Mouse (Mus musculus) gastrocnemius, postnatal 36 days (tissue): ENCODE data around the gene Frmd4a. TPM values are rescaled to one million over a fixed set of nuclear protein-coding genes. Genes with fewer than 3 reads are reported as not detected.

Source experiments
- DNase-seq, 2 experiments: peaks; one replicate each; pipeline ENCODE4 v3.0.0; 2022
- intact Hi-C: fragments of 180-260 bp; cut with DNase I; formaldehyde crosslinking; loops from one replicate; pipeline ENCODE4 v1.15.1; 2025
- total RNA-seq, 2 experiments: library from RNA; stranded (reverse); gene quantifications; 2 replicates each; pipeline ENCODE4 v1.2.3; 2021

Frmd4a gene
- total RNA-seq, 2 experiments from 2014 or later, result 3.9 to 4.0 TPM

DNA sequence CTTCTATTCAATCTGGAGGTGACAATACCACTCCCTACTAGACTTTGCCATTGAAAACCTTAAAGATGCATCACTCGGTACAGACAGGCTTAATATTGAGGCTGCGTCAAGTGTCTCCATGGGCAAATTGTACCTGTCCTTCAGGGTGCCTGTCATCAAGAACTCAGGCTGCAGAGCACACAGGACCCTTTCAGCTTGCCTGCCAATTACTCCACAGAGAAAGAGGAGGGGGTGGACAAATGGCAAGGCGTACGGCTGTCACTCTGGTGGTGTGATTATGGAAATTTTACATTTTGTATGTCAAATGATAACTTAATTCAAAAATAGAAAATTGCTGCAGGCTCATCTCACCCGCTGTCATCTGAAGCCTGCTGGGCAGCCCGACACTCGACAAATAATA, 353.0 kb downstream of the Frmd4a start:
- DNase-seq, result no peak
- intact Hi-C loops, result no loop called here

DNA sequence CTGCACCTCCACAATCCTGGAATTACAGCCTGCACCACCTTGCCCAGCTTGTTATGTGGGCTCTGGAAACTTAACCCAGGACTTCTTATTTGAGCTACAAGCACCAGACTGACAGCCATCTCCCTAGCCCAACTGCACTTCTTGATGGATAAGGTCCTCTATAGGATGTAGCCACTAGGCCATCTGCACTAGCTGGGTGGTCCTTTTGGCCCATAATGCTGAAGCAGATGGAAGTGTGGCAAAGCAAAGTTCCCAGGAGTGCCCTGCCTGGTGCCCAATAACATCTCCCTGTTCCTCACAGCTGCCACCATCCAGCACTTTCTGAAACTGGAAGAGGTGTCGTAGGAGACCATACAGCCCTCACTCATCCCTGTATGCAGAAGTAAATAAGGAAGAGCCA, 353.8 kb downstream of the Frmd4a start:
- intact Hi-C loops, result no loop called here
- DNase-seq, result no peak

DNA sequence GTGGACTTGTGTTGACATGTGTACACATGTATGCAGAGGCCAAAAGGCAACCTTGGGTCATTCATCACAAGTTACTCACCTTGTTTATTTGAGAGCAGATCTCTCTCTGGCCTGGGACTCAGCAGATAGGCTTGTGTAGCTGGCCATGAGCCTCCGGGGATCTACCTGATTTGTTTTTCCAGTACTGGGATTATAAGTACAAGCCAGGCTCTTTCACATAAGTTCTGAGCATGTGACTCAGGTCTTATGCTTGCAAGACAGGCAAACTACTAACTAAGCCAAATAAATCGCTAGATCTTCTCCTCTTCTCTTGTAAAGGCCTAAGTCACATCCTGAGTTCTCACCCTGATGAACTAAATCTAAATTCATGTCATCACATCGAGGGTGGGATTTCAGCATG, 361.3 kb downstream of the Frmd4a start:
- DNase-seq, result no peak
- intact Hi-C loops, result no loop called here

DNA sequence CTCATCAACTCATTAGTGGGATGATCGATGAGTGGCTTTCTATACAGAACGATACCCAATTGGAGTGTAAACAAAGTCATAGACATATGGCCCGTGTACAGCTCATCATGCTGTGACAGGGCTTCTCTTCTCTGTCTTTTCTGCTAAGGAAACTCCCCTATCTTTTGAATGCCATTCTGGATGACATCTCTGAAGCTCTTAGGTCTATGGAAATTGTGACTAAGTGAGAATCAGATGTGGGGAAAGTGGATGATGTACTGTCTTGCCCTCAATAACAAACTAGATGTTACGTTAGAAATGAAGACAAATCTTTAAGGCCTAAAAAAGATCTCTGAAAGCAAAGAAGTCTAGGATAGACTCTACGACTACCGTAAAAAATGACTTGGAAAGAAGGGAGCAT, 362.9 kb downstream of the Frmd4a start:
- no peak for DNase-seq
- intact Hi-C loops, result no loop called here

DNA sequence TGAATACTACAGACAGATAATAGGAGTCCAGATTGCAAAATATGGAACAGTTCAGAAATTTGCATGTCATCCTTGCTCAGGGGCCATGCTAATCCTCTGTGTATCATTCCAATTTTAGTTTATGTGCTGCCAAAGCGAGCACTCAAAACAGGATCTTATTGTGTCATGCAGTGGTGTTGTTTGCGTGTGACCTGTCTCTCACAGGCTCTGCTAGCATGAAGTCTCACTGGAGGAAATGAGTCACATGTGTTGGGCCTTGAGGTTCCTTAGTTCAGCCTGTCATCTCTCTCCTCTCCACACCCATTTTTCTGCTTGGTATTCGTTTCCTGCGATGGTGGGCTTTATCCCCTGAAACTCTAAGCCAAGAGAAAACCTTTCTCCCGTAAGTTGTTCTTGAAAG, 363.4 kb downstream of the Frmd4a start:
- intact Hi-C loops, result no loop called here
- no peak for DNase-seq

DNA sequence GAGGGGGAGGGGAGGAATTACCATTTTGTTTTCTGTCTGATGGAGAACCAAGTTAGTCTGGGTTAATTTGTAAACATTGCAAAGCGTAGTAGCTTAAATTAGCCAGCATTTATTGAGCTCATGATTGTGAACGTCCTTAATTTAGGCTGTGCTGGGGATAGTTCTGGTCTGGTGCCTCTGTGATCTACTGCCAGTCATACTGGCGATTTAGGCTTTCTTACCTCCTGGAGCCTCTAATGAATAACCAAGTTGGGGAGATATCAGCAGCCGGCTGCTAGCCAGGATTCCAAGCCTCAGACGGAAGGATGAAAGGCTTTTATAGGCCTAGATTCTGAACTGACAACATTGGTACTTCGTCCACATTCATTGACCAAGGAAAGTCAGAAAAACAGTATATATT, 369.0 kb downstream of the Frmd4a start:
- intact Hi-C loops, result no loop called here
- no peak for DNase-seq

DNA sequence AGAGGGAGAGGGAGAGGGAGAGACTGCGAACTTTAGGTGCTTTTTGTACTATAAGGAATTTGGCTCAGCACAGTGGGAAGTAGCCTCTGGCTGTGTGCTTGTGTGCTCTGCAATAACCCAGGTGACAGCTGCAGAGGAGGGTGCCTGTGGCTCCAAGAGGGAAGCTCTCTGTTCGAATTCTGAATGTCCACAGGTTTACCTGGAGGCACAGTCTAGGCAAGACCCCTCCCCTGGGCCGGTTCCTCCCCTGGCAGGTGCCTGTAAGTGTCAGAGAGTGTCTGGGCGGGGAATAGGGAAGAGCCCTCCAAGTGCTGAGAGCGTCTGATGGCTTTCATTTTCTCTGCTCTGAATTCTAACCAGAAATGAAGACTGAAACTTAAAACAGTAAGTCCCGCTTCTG, 371.8 kb downstream of the Frmd4a start:
- intact Hi-C loops, result no loop called here
- no peak for DNase-seq

DNA sequence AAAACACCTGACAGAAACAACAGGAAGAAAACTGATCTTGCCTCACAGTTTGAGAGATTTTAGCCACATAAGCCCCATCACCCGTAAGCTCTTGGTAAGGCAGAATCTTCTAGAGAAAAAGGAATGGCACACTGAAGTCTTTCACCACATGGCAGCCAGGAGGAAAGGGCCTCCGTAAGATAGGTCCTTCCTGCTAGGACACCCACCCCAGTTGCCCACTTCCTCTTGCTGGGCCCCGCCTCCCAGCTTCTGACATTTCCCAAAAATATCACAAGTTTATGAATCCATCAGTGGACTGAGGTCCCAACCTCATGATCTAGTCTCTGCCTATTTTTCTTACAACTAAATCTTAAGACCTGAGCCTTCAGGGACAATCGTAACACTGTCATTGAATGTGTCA, 373.6 kb downstream of the Frmd4a start:
- intact Hi-C loops, result no loop called here
- no peak for DNase-seq

DNA sequence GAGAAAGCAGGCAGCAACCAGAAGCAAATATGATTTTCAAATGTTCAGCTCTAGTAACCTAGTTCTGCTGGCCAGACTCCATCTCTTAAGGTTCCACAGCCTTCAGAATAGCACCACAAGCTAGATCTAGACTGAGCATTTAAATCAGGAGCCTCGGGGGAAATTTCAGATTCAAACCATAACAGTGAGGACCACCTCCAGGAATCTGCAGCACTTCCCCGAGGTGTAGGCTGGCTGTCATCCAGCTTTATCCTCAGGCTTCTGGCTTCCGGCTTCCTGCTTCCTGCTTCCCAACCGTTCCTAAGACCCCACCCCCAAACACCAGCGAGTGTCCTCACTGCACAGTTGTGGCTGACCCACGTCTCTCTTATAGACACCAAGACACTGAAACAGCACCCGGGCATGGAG, 374.2 kb downstream of the Frmd4a start:
- intact Hi-C loops, result no loop called here
- no peak for DNase-seq

DNA sequence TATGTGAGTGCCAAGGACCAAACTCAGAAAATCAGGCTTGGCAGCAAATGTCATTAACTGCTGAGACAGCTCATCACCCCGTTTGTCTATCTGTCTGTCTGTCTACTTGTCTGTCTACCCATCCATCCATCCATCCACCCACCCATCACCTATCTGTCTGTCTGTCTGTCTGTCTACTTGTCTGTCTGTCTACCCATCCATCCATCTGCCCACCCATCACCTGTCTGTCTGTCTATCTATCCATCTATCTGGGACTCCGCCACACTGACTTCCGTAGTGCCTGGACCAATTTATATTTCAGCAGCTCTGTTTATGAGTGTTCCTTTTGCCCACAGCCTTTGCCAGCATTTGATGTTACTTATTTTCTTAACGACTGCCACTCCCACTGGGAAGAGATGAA, 375.5 kb downstream of the Frmd4a start:
- intact Hi-C loops, result no loop called here
- DNase-seq, result no peak

DNA sequence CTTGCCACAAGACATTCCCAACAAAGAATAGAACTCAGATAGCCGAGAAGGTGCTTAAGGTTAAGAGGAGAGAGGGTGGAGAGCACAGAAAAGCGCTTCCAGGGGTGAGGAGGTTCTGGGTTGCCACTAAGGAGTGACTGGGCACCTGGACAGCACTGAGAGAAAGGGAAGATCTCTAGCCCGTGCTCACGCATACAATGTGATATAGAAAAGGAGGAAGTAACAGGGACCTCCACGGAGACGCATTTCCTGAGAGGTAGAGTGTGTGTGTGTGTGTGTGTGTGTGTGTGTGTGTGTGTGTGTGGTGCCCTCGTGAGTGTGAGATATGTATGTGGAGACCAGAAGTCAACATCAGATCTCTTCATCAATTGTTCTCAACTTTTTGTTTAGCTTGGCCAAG, 377.1 kb downstream of the Frmd4a start:
- intact Hi-C loops, result no loop called here
- no peak for DNase-seq

DNA sequence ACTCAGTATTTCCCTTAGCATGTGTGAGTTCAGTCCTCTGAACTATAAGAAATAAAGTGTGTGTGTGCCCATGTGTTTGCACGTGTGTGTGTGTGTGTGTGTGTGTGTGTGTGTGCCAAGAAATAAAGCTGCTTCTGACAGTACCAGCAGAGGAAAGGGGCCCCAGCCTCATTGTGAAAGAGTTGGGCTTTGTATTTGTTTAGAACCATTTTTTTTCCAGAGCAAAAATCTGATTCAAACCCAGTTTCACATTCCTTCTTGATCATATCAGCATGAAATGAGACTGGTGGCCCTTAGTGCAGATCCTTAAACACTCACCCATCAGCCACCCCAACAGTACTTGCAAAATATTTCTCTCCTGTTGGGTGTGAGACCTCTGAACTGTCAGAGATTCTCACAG, 382.2 kb downstream of the Frmd4a start:
- intact Hi-C loops, result no loop called here
- DNase-seq, result no peak

DNA sequence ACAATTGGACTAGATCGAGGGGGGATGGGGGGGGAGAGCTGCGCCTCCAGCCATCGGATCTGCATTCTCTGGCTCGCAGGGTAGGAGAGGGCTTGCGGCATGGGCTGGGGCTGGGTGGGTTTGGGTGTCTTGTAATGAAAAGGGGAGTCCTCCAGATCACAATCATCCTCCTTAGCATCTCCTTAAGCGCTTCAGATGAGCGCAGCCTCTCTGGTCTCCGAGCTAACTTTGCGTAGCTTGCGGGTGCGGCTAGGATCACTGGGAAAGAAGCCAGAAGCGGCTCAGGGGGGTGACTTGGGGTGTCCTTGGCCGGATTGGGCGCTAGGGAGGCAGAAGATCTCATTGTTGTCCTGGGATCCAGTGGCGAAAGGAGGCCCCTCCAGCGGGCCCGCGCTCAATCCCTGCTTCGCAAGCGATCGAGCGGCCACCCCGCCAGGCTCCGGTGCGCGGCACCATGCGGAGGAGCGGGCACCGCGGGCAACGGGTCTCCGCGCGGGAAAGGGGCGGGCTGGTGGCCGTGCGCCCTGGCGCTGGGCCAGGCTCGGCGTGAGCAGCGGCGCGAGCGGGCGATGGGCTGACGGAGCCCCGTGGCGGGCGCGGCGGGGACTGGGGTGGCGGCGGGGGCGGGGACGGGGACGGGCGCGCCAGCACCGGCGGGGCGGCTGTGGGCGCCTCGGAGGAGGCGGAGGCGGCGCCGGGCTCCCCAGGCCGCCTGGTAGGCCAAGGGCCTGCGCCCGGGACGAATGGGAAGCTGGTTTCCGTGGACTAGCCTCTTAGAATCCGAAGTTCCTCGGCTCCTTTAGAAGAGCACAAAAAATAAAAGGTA, 383.5 kb downstream of the Frmd4a start:
- DNase-seq, result peak; percentile 42 to 51
- intact Hi-C loops, result no loop called here

DNA sequence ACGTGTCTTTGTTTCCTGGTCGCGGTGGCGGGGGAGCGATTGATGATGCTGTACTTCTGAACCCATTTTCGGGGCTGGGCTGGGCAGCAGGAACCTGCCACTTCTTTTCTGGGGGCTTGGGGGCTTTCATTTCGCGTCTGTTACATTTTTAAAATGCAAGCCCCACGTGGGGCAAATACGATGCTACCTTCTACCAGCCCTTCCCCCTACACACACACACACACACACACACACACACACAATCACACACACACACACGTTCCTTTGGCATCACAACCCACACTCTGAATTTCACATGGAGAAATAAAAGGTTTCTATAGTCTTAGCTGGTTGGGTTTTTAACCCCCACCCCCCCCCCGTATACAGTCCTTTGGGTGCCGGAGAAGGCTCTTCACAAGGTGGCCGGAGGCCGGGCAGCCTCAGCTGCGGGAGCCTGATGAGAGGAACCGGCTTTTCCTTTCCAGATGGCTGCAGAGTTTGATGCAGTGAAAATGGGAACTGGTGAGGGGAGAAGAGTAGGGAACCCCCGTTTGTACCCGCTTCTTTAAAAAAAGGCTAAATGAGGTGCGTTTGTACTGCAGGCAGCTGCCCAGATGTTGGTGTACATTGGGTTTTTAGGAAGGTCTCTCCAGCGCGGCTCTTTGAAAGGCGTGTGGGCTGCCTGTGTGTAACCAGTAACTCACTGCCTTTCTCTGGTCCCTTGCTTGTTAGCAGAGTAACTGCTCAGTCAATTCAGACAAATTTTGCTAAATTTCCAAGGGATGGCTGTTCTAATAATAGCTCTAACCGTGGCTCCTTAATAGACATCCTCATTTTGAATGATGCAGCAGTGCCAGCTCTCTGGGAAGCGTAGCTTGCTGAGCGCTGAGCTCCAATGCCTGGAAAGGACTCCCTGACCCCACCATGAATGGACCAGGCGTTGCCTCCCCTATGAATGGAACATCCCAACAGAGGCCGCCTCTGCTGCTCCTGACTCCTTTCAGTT, 384.4 kb downstream of the Frmd4a start:
- DNase-seq, result no peak
- intact Hi-C loops, result no loop called here

DNA sequence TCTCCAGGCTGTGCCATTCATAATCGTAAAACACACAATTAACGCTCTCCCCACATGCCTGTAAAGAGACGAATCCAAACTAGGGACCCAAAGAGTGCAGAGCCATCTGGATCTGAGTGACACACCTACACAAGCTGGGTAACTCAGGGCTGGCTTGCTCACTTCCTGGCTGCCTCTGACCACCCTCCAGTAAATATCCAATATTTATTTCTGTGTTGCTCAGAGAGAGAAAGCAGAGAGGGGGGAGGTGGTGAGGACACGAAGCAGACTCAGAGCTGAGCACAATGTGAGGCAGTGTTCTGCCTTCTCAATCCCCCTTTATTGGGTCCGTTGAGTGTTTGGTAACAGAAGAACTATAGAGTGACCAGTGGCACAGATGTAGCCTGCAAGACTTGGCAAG, 389.5 kb downstream of the Frmd4a start:
- DNase-seq, result no peak
- intact Hi-C loops, result no loop called here

DNA sequence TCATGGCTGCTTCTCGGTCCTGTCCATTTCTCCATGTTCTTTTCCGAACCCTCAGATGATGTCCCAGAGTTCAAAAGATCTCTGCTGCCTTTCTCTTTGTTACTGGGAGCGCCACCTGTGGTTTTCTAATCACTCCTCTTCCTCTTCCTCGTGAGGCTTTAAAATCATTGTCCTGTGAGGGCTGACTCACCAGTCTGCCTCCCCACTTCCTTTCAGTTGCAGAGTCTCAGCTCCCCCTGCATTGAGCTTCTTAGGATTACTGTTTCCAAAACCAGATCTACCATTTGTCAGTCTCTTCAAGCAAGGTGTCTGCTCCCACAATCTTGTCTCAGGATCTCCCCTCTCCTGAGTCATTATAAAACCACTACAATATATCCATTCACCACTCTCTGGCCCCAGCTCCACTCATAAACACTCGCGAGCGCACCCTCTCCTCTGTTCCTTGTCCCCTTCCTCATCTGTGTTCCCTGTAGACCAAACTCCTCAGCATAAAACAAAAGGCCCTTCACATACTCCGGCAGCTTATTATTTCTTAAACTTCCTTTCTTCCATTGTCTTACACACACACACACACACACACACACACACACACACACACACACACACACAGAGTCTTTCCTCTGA, 392.4 kb downstream of the Frmd4a start:
- intact Hi-C loops, result no loop called here
- DNase-seq, result no peak

DNA sequence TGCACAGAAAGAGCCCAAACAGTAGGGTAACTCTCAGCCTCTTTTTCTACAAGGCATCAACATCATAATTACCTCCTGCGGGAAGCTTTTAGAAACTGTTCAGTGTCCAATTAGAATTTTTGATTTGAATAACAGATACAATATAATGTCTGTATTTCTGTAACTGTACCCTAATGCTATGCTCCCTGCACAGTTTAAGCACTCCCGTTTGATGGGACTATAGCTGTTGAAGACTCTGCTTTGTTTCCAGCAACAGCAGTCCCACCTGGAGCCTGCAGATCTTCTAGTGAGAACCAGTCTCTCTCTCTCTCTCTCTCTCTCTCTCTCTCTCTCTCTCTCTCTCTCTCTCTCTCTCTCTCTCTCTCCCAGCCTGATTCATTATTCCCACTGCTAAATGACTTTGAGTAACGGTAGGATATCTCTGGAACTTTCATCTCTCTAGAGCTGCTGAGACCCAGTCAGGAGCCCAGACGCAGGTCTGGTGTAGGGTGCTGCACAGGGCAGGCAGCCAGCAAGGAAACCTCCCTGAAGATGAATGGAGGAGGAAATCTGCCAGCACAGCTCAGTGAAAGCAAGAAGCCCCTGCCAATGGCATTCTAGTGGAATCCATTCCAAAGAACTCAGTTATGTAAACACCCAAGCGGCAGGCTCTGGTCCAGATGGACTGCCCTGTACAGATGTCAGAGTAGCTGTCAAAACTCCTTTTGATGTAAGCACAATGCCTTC, 395.5 kb downstream of the Frmd4a start:
- intact Hi-C loops, result no loop called here

DNA sequence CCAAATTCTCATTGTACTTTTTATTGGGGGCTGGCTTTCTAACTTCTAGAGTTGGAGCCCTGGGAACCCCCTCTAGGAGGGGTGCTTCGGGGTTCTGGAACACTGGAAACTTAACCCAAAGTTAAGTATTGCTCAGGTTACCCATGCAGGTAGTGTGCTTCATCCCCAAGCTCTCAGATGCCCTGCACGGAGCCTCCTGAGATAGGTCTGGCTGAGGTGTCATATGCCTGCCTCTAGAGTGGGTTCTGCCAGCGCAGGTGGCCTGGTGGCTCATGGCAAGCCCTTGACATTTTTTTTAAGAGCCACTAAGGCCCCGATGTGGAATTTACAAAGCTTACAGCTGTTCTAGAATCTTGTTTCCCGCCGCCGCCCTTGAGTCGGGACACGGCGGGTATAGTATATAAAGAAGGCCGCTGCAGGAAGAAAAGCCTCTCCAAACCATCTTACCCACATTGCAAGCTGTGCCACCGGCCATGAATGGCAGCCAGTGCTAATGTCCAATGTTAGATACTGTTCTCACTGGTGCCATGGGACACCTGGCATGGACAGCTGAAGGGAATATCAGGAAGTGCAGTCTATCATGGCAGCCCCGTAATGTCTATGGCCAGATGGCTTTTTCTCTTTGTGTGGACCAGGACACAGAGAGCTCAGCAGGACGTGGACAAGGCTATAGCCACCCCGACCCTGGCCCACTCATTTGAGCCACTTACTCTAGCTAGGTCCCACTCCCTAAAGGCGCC, 396.2 kb downstream of the Frmd4a start:
- intact Hi-C loops, result no loop called here
- no peak for DNase-seq

More for the DNA sequence above, 395.5 kb downstream of the Frmd4a start:
- no peak for DNase-seq

DNA sequence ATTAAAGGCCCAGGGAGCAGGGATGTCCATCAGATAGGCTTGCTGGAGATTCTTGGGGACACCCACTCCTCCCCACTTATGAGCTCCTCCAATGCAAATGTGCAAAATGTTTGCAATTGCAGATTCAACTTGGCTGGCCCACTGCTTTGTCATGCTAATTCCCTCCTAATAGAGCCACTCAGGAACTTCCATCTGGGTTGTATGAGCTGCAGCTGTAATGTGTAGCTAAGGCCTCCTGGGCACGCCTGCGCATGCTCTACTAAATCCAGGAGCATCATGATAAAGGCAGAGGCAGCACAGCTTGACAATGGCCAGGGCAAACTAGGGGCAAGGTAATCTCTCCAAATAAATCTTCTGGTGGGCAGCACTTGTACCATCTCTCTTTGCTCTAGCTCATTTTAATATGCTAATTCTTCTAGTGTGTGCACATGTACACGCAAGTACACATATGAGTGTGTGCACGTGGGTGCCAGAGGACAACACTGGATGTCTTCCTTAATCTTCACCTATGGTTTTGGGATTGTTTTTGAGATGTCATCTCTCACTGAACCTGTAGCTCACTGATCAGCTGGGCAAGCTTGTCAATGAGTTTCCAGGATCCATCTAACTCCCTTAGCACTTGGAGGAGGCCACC, 403.3 kb downstream of the Frmd4a start:
- intact Hi-C loops, result no loop called here
- no peak for DNase-seq
